Mouse (Mus musculus): ENCODE measurements at regions not wholly inside any gene's neighbourhood (a gene's known extent, or its start where the extent isn't known, plus 50 kb on each side); places are given as distances from the start of the nearest gene placed in this dataset.

GRCm38 (mm10) chr2:137215697-137216096, 99.3 kb upstream of the Jag1 start:
- TF ChIP-seq CTCF (IDR thresholded peaks at IDR 0.05; ENCODE audit: extremely low read depth, insufficient read length, insufficient replicate concordance, low read depth, low read length) (no peak), POLR2A (IDR thresholded peaks at IDR 0.05; ENCODE audit: low read depth, low read length) (no peak)
